Mouse (Mus musculus): Measurements from ENCODE around the gene Svs2. TPM values are rescaled to one million over a fixed set of nuclear protein-coding genes. Genes with fewer than 3 reads are reported as not detected.
"Not testable (repeated sequence)": the region's sequence is repeated elsewhere in the genome, so short reads cannot be mapped to it uniquely, and the experiment has no call there.

Gene Svs2
- polyA plus RNA-seq, 1 experiment: not detected

DNA sequence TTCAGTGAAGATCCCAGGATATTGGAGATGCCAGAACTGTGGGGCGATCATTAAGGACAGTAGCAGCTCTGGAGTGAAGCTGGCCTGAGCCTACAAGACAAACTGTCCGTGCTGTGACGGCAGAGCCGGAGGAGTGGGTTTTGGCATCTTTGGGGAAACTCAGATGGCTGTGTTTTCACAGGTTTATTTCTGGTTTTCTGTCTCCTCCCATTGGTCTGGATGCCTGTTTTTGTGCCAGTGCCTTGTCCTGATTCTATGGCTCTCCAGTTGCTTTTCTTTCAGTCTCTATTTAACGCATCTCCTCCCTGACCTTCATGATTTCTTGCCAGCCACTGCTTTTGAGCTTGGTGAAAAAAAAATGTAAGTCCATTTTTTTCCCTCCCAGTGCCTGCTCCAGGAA, 25.6 kb downstream of the Svs2 start:
- WGBS: 90% methylated on average over 5 of the region's 5 CpGs
- H3K4me3 ChIP-seq (ENCODE audit: low read depth, low read length): no peak overlapping the region
- H3K27ac ChIP-seq (ENCODE audit: insufficient read depth, low read depth, low read length): no peak overlapping the region
- H3K4me1 ChIP-seq (ENCODE audit: control insufficient read depth, insufficient read depth, insufficient read length, low read length): no peaks in the 10 kb centered on the region
- no peaks in the 10 kb centered on the region for H3K27me3 ChIP-seq (ENCODE audit: control insufficient read depth, insufficient read depth, low read length)
- no peaks in the 10 kb centered on the region for H3K36me3 ChIP-seq (ENCODE audit: control insufficient read depth, insufficient read depth, low read length)
- TF ChIP-seq CTCF (IDR thresholded peaks at IDR 0.05; ENCODE audit: extremely low read depth, insufficient read length, insufficient replicate concordance, low read depth, low read length): no peak
- no peak for TF ChIP-seq POLR2A (IDR thresholded peaks at IDR 0.05; ENCODE audit: low read depth, low read length)

DNA sequence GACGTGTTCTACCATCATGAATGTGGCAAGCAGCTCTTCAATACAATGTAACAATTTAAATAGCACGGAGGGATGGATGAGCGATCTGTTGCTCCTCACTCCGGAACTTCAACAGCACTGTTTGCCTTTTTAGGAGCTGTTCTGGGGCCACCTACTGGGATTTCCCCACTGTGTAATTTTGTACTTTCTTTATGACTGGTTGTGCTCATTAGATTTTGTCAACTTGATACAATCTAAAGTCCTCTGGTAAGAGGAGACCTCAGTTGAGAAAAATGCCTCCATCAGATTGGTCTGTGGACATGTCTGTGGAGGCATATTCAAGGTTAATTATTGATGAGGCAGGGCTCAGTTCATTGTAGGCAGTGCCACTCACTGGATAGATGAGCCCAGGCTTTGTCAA, 27.4 kb downstream of the Svs2 start:
- H3K27ac ChIP-seq (ENCODE audit: insufficient read depth, low read depth, low read length): no peak overlapping the region

DNA sequence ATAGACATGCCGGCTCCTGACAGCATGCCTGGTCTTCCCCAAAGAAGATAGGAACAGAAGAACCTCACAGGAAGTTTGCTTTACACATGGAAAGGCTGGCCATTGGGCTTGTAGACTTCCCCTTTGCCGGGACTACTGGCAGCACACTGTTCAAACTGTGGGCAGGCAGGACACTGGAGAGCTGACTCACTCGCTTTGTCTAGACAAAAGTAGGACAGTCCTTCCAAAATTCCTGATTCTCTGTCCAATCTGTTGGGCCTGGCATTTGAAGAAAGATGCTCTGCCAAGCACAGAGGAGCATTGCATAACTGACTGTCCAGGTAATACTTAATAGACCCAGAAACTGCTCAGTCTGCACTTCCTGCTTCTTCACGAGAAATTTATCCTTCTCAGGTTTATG, 31.6 kb downstream of the Svs2 start:
- Histone ChIP-seq H3K4me1 (ENCODE audit: control insufficient read depth, insufficient read depth, insufficient read length, low read length) (no peaks in the 10 kb centered on the region), H3K27me3 (ENCODE audit: control insufficient read depth, insufficient read depth, low read length) (no peaks in the 10 kb centered on the region), H3K36me3 (ENCODE audit: control insufficient read depth, insufficient read depth, low read length) (no peaks in the 10 kb centered on the region), H3K27ac (ENCODE audit: insufficient read depth, low read depth, low read length) (no peak overlapping the region), H3K4me3 (ENCODE audit: low read depth, low read length) (no peak overlapping the region)
- 56% methylated on average over 4 of the region's 4 CpGs for WGBS
- TF ChIP-seq CTCF (IDR thresholded peaks at IDR 0.05; ENCODE audit: extremely low read depth, insufficient read length, insufficient replicate concordance, low read depth, low read length) (no peak), POLR2A (IDR thresholded peaks at IDR 0.05; ENCODE audit: low read depth, low read length) (no peak)

More for the DNA sequence above, 27.4 kb downstream of the Svs2 start:
- H3K4me1 ChIP-seq (ENCODE audit: control insufficient read depth, insufficient read depth, insufficient read length, low read length): no peaks in the 10 kb centered on the region
- 84% methylated on average over 4 of the region's 4 CpGs for WGBS
- no peak overlapping the region for H3K4me3 ChIP-seq (ENCODE audit: low read depth, low read length)
- no peak for TF ChIP-seq POLR2A (IDR thresholded peaks at IDR 0.05; ENCODE audit: low read depth, low read length)
- TF ChIP-seq CTCF (IDR thresholded peaks at IDR 0.05; ENCODE audit: extremely low read depth, insufficient read length, insufficient replicate concordance, low read depth, low read length): no peak
- no peaks in the 10 kb centered on the region for H3K27me3 ChIP-seq (ENCODE audit: control insufficient read depth, insufficient read depth, low read length)
- no peaks in the 10 kb centered on the region for H3K36me3 ChIP-seq (ENCODE audit: control insufficient read depth, insufficient read depth, low read length)

DNA sequence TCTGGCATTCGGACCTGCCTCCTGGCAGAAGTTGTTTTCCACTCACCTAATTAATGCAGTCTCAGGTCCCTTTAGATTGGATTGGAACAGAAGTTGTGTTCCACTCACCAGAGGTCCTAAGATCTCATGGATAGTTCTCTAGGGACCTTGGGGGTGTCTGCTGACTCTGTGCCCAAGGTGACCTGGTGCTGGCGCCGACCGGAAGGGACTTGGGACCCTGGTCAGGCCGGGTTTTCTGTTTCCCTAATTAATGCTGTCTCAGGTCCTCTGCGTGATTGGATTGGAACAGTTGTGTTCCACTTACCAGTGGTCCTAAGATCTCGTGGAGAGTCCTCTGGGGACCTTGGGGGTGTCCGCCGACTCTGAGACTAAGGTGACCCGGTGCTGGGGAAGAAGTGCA, 32.3 kb downstream of the Svs2 start:
- not testable (repeated sequence) for H3K36me3 ChIP-seq (ENCODE audit: control insufficient read depth, insufficient read depth, low read length); H3K4me3 ChIP-seq (ENCODE audit: low read depth, low read length); H3K27ac ChIP-seq (ENCODE audit: insufficient read depth, low read depth, low read length); H3K4me1 ChIP-seq (ENCODE audit: control insufficient read depth, insufficient read depth, insufficient read length, low read length); H3K27me3 ChIP-seq (ENCODE audit: control insufficient read depth, insufficient read depth, low read length)
- WGBS: 90% methylated on average over 10 of the region's 10 CpGs

DNA sequence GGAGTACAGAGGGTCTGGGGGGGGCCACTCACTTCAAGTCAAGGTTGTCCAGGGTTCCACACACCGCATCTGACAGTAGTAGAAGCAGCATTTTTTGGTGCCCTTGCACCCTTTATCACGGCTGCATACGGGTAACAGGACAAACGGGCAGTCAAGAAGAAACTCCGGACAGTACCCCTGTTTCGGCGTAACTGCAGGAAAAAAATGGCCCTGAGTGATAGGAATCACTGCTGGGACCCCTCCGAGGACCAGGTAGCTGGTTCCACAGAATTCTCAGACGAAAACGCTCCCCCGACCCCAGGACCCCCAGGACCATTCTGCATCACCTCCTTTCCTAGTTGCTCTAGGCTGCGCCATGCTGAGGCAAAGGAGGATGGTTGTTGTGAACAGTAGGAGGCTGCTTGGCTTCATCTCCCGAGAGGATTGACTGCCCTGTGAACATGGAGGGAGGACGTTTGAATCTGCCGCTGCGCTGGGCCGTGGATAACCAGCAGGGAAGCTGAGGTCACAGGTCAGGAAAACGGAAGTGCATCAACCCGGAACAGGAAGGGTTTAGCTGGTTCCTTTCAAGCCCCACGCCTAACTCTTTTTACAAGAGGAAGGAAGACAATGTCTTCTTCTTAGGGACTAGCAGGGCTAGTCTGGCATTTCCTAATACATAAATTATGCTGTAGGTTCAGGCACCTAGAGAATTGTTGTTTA, 38.5 kb downstream of the Svs2 start, which contains the start of gene Wfdc15a:
TSS of gene Wfdc15a (minus strand) at position 505 of the 702 bp plus-strand sequence.
- TF ChIP-seq CTCF (IDR thresholded peaks at IDR 0.05; ENCODE audit: extremely low read depth, insufficient read length, insufficient replicate concordance, low read depth, low read length) (no peak), POLR2A (IDR thresholded peaks at IDR 0.05; ENCODE audit: low read depth, low read length) (no peak)
- 78% methylated on average over 20 of the region's 20 CpGs for WGBS

DNA sequence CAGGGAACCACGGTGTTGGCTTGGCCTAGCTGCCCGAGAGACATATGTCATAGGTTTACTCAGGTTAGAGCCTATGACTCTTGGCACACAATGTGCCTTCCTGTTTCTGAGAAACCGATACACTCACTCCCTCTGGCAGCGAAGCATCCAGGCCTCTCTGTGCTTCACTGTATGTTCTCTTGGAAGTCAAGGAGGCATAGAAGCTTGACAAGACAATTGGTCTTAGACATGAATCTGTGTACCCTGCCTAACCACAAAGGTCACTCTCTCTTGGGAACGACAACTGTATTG, 41.6 kb downstream of the Svs2 start:
- Histone ChIP-seq H3K4me3 (ENCODE audit: low read depth, low read length) (no peak overlapping the region), H3K27me3 (ENCODE audit: control insufficient read depth, insufficient read depth, low read length) (no peaks in the 10 kb centered on the region), H3K4me1 (ENCODE audit: control insufficient read depth, insufficient read depth, insufficient read length, low read length) (no peaks in the 10 kb centered on the region), H3K36me3 (ENCODE audit: control insufficient read depth, insufficient read depth, low read length) (no peaks in the 10 kb centered on the region), H3K27ac (ENCODE audit: insufficient read depth, low read depth, low read length) (no peak overlapping the region)
- TF ChIP-seq CTCF (IDR thresholded peaks at IDR 0.05; ENCODE audit: extremely low read depth, insufficient read length, insufficient replicate concordance, low read depth, low read length) (no peak), POLR2A (IDR thresholded peaks at IDR 0.05; ENCODE audit: low read depth, low read length) (no peak)
- 69% methylated on average over 5 of the region's 5 CpGs for WGBS

More for the DNA sequence above, 38.5 kb downstream of the Svs2 start, which contains the start of gene Wfdc15a:
- Histone ChIP-seq H3K4me1 (ENCODE audit: control insufficient read depth, insufficient read depth, insufficient read length, low read length) (no peaks in the 10 kb centered on the region), H3K27me3 (ENCODE audit: control insufficient read depth, insufficient read depth, low read length) (no peaks in the 10 kb centered on the region), H3K36me3 (ENCODE audit: control insufficient read depth, insufficient read depth, low read length) (no peaks in the 10 kb centered on the region), H3K27ac (ENCODE audit: insufficient read depth, low read depth, low read length) (no peak within 1 kb of the TSS), H3K4me3 (ENCODE audit: low read depth, low read length) (no peak within 1 kb of the TSS)

DNA sequence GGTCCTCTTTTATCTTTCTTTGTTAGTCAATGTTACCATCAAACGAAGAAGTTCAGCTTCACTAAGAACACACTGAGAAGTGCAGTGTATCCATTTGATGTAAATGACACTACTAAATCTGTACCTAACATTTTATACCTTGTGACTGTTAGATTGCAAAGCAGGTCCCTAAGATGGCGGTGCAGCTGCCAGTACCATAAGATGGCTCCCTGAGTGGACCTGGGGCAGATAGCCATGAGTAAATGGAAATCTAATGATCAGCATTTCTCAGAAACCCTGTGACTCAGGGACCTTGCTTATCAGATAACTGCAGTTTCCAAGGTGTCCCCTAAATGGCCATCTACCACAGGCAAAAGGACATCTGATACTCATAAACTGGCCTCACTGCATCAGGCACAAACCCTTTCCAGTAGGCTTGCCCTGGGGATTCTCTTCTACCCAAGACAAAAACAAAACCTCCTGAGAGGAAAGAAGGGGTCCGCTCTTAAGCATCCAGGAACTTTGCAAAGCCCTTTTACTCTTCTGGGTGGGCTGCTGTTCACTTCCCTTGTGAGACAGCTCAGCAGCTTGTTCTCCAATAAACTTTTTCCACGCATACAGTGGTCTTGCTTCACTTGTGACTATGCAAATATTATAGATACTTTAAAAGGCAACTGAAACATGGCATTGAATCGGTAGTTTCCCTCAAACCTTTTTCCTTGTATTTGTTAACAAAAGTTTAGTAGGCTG, 42.1 kb downstream of the Svs2 start:
- H3K36me3 ChIP-seq (ENCODE audit: control insufficient read depth, insufficient read depth, low read length): no peaks in the 10 kb centered on the region
- no peak overlapping the region for H3K27ac ChIP-seq (ENCODE audit: insufficient read depth, low read depth, low read length)
- no peak for TF ChIP-seq CTCF (IDR thresholded peaks at IDR 0.05; ENCODE audit: extremely low read depth, insufficient read length, insufficient replicate concordance, low read depth, low read length)
- no peak for TF ChIP-seq POLR2A (IDR thresholded peaks at IDR 0.05; ENCODE audit: low read depth, low read length)
- H3K27me3 ChIP-seq (ENCODE audit: control insufficient read depth, insufficient read depth, low read length): no peaks in the 10 kb centered on the region
- H3K4me3 ChIP-seq (ENCODE audit: low read depth, low read length): no peak overlapping the region
- H3K4me1 ChIP-seq (ENCODE audit: control insufficient read depth, insufficient read depth, insufficient read length, low read length): no peaks in the 10 kb centered on the region
- WGBS: 79% methylated on average over 5 of the region's 5 CpGs
